Comparison of ENCODE assay signal across 10 mouse cellular contexts in the genomic region with DNA sequence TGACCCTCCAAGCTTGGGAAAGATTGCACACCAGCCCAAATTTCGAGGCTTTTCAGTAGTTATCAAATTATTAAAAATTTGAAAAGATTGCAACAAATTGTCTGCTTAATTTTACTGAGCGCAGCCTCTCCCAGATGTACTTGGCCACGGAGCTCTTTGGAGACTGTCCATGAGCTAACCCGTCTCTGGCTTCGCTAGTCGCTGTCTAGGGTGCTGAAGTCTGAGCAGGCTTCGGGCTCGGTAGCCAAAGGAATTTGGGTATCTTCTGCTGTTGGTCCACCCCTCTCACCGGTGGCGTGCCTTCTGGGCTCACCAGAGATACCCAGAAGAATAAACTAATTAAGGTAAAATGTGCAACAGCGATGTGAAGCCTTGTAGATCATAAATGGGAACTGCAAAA.
DNase-seq lines count a peak whose midpoint lies in the region; ATAC-seq lines count a peak whose summit lies in the region.
"Had no signal": no experiment of that assay in that cellular context is flagged by ENCODE, and none has a peak within 500 bp of the region (broad histone marks: within the 10 kb centered on the region; RNA-seq: fewer than 3 reads in every experiment).

No protein-coding gene starts in this region.

- H3K4me1 ChIP-seq in hindbrain, embryonic 10.5 days (replicated peaks): peaks cover 31% of the 10 kb centered on the region
- no peaks in the 10 kb centered on the region for H3K4me1 ChIP-seq in hindbrain, embryonic 16.5 days (ENCODE audit: control insufficient read depth, insufficient read depth, low read depth, low read length)
- no peaks in the 10 kb centered on the region for H3K4me1 ChIP-seq in embryonic facial prominence, embryonic 11.5 days (ENCODE audit: control insufficient read depth, insufficient read depth, low read length)
- H3K4me1 ChIP-seq: heart, embryonic 15.5 days had no signal

- H3K4me2 ChIP-seq in hindbrain, embryonic 16.5 days (ENCODE audit: low read length): no peak overlapping the region
- no peak overlapping the region for H3K4me2 ChIP-seq in embryonic facial prominence, embryonic 11.5 days (ENCODE audit: low read depth, low read length)
- H3K4me2 ChIP-seq: heart, embryonic 15.5 days; neural tube, embryonic 12.5 days had no signal

- no peak overlapping the region for H3K4me3 ChIP-seq in hindbrain, embryonic 10.5 days
- H3K4me3 ChIP-seq in hindbrain, embryonic 16.5 days (ENCODE audit: low read length): no peak overlapping the region
- H3K4me3 ChIP-seq in embryonic facial prominence, embryonic 11.5 days (ENCODE audit: low read depth, low read length): no peak overlapping the region
- H3K4me3 ChIP-seq: heart, embryonic 15.5 days; neural tube, embryonic 12.5 days had no signal

- H3K27ac ChIP-seq in hindbrain, embryonic 10.5 days: no peak overlapping the region
- no peak overlapping the region for H3K27ac ChIP-seq in hindbrain, embryonic 16.5 days (ENCODE audit: low read depth, low read length)
- H3K27ac ChIP-seq in embryonic facial prominence, embryonic 11.5 days (replicated peaks; ENCODE audit: low read depth, low read length): no peak overlapping the region
- H3K27ac ChIP-seq: heart, embryonic 15.5 days; neural tube, embryonic 12.5 days had no signal

- H3K9me3 ChIP-seq in hindbrain, embryonic 10.5 days: no peaks in the 10 kb centered on the region
- H3K9me3 ChIP-seq in hindbrain, embryonic 16.5 days (ENCODE audit: control insufficient read depth, low read length): no peaks in the 10 kb centered on the region
- H3K9me3 ChIP-seq in embryonic facial prominence, embryonic 11.5 days (replicated peaks; ENCODE audit: control insufficient read depth, low read length): no peaks in the 10 kb centered on the region
- H3K9me3 ChIP-seq: heart, embryonic 15.5 days; neural tube, embryonic 12.5 days had no signal

- H3K27me3 ChIP-seq in hindbrain, embryonic 10.5 days (ENCODE audit: insufficient read depth, poor library complexity, severe bottlenecking): peaks cover 43% of the 10 kb centered on the region
- no peaks in the 10 kb centered on the region for H3K27me3 ChIP-seq in hindbrain, embryonic 16.5 days (replicated peaks; ENCODE audit: control insufficient read depth, insufficient read depth, low read length)
- H3K27me3 ChIP-seq in embryonic facial prominence, embryonic 11.5 days (ENCODE audit: control insufficient read depth, insufficient read depth, low read length): no peaks in the 10 kb centered on the region
- H3K27me3 ChIP-seq: neural tube, embryonic 12.5 days had no signal

- H3K36me3 ChIP-seq in hindbrain, embryonic 10.5 days: no peaks in the 10 kb centered on the region
- H3K36me3 ChIP-seq in hindbrain, embryonic 16.5 days (ENCODE audit: control insufficient read depth, insufficient read depth, low read length): no peaks in the 10 kb centered on the region
- no peaks in the 10 kb centered on the region for H3K36me3 ChIP-seq in embryonic facial prominence, embryonic 11.5 days (replicated peaks; ENCODE audit: control insufficient read depth, insufficient read depth, low read depth, low read length)
- H3K36me3 ChIP-seq: heart, embryonic 15.5 days; neural tube, embryonic 12.5 days had no signal

- peak; percentile 71 for DNase-seq in hindbrain, embryonic 10.5 days (ENCODE audit: low spot score)
- peak; percentile 72 for DNase-seq in Muller cell, postnatal 12 days (ENCODE audit: inconsistent ontology term)
- DNase-seq in embryonic facial prominence, embryonic 11.5 days (ENCODE audit: low spot score): peak; percentile 89
- DNase-seq in kidney, adult 8-10 months: peak; percentile 27 to 68
- DNase-seq in mesoderm, embryonic 11.5 days (ENCODE audit: low read depth, low spot score): peak; percentile 87
- no peak for DNase-seq in c-Kit-positive CD71-positive TER-119-positive erythroid progenitor cells, embryonic 14.5 days (ENCODE audit: low spot score)
- no peak for DNase-seq in spleen, adult 12 weeks (ENCODE audit: low spot score)

- H3K9ac ChIP-seq in hindbrain, embryonic 16.5 days (ENCODE audit: low read depth, low read length): no peak overlapping the region
- H3K9ac ChIP-seq in embryonic facial prominence, embryonic 11.5 days (replicated peaks; ENCODE audit: low read length): no peak overlapping the region
- H3K9ac ChIP-seq: heart, embryonic 15.5 days; neural tube, embryonic 12.5 days had no signal

- no peak for ATAC-seq in hindbrain, embryonic 16.5 days
- no peak for ATAC-seq in embryonic facial prominence, embryonic 11.5 days (replicated peaks; ENCODE audit: insufficient number of reproducible peaks, low FRiP score, low TSS enrichment, low read depth)

- 10% methylated on average over 11 of the region's 11 CpGs for WGBS in hindbrain, embryonic 10.5 days
- 18% methylated on average over 11 of the region's 11 CpGs for WGBS in hindbrain, embryonic 16.5 days
- WGBS in embryonic facial prominence, embryonic 11.5 days: 7% methylated on average over 11 of the region's 11 CpGs

Comparison
In these comparisons a context has a peak if more than half of its experiments do, and no peak if none do; other contexts are left out.
1. DNase-seq: peak in hindbrain, embryonic 10.5 days (single experiment), Muller cell, postnatal 12 days (single experiment), embryonic facial prominence, embryonic 11.5 days (single experiment), kidney, adult 8-10 months (2 of 2) and mesoderm, embryonic 11.5 days (single experiment); none in c-Kit-positive CD71-positive TER-119-positive erythroid progenitor cells, embryonic 14.5 days (single experiment) and spleen, adult 12 weeks (single experiment).